Mouse (Mus musculus): ENCODE data around the gene Gm1604a. TPM values are rescaled to one million over a fixed set of nuclear protein-coding genes. Genes with fewer than 3 reads are reported as not detected.

Gene Gm1604a
- not detected for polyA plus RNA-seq (2017; shearing (Covaris generic))

GRCm38 (mm10) chr17:7025257-7025656 is at the start of gene Gm1604a:
Gm1604a (plus strand) TSS chr17:7025568.

DNA sequence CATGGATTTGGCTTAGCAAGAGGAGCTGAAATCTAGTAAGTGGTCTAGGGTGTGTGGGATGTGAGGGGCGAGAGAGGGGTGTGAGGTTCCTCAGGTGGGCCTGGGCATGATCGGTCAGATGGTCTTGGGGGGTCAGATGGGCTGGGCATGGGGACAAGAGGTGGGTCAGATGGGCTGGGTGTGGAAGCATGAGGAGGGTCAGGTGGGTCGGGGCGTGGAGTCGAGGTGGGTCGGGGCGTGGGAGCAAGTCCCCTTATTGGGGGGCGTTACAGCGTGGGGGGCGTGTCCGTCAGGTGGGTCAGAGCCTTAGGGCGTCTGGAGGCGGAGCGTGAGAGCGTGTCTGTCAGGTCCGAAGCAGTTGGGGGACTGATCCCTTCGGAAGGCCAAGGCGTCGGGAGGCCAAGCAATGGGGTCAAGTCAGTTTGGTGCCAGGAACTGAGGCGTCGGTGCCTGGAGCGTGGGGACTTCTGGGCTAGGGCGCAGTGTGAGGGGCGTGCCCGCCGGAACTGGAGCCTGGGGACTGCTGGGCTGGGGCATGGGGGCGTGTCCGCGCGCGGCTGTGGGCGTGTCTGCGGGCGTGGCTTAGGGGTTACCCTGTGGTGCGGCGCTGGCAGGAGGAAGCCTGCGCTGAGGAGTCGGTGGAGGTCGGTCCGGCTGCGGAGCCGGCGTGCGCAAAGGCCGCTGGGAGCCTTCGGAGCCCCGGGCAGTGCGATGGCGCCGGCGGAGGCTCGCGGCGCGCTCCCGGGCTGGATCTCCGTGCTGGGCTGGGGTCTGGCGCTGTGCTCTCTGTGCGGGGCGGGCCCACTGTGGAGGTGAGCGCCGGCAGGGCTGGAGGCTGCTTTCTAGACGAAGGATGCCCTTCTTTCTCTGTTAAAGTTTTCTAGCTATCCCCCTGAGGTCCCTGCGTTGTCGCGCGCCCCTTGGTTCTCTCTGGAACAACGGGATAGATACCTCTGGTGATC is 46.8 kb upstream of the Gm1604a start, which contains the start of gene Gm49721:
Gm49721 (plus strand) TSS at position 618 of the 962 bp plus-strand sequence.

Other genes with a start within 250 kb of the Gm1604a start
- gene Ezr, start 242.8 kb upstream of the Gm1604a start, polyA plus RNA-seq (2017; shearing (Covaris generic)): 404 TPM
- gene Rsph3b, start 76.9 kb upstream of the Gm1604a start, polyA plus RNA-seq (2017; shearing (Covaris generic)): 28.9 TPM
- gene Tagap1, start 64.4 kb upstream of the Gm1604a start, polyA plus RNA-seq (2017; shearing (Covaris generic)): 11.3 TPM
- 387 TPM for gene Rnaset2b, start 54.9 kb upstream of the Gm1604a start, polyA plus RNA-seq (2017; shearing (Covaris generic))
- 0.52 TPM for gene Gm49721, start 46.7 kb upstream of the Gm1604a start, polyA plus RNA-seq (2017; shearing (Covaris generic))
- 0.69 TPM for gene Rps6ka2, start 144.5 kb downstream of the Gm1604a start, polyA plus RNA-seq (2017; shearing (Covaris generic))

Data from CD4-positive, CD25-positive, alpha-beta regulatory T cell, adult 9 weeks (primary cell).